Mouse (Mus musculus) small intestine, adult 2 months (tissue): Measurements from ENCODE around the gene Adamtsl3. TPM values are rescaled to one million over a fixed set of nuclear protein-coding genes. Genes with fewer than 3 reads are reported as not detected.

Experiments
- H3K27ac ChIP-seq: fragments of 200-500 bp; 2 replicates; pipeline ENCODE4 v1.5.1; 2012; ENCODE audit warnings: low read depth, low read length, control low read depth, inconsistent platforms; ENCODE audit not compliant: insufficient read depth
- H3K27me3 ChIP-seq: fragments of 200-500 bp; 2 replicates; pipeline ENCODE4 v1.6.1; 2012; ENCODE audit warnings: mild to moderate bottlenecking, moderate library complexity, low read length, inconsistent platforms; ENCODE audit not compliant: control insufficient read depth, insufficient read depth
- H3K36me3 ChIP-seq: fragments of 200-500 bp; 2 replicates; pipeline ENCODE4 v1.6.1; 2012; ENCODE audit warnings: mild to moderate bottlenecking, low read length, control low read depth, inconsistent platforms; ENCODE audit not compliant: control insufficient read depth, insufficient read depth
- H3K4me1 ChIP-seq: fragments of 200-500 bp; 2 replicates; pipeline ENCODE4 v1.6.1; 2012; ENCODE audit warnings: low read length, inconsistent platforms, mixed read lengths; ENCODE audit not compliant: control insufficient read depth, insufficient read depth, insufficient read length
- H3K4me3 ChIP-seq: fragments of 200-500 bp; 2 replicates; pipeline ENCODE4 v1.5.1; 2012; ENCODE audit warnings: low read depth, mild to moderate bottlenecking, control low read depth, inconsistent platforms, low read length, moderate library complexity
- CTCF ChIP-seq: fragments of 200-500 bp; IDR thresholded peaks from 2 replicates; pipeline ENCODE4 v1.5.1; 2012; ENCODE audit warnings: low read depth, mild to moderate bottlenecking, control low read depth, inconsistent platforms, low read length, moderate library complexity, mixed read lengths; ENCODE audit not compliant: insufficient replicate concordance, insufficient read length; ENCODE audit errors: extremely low read depth
- POLR2A ChIP-seq: fragments of 200-500 bp; IDR thresholded peaks from 2 replicates; pipeline ENCODE4 v1.6.1; 2012; ENCODE audit warnings: low read depth, mild to moderate bottlenecking, control low read depth, inconsistent platforms, low read length, moderate library complexity
- WGBS: fragments of 180-500 bp; shearing (Covaris S2); methylation state at CpG from one replicate; pipeline ENCODE4 v1.1.7; 2018; 5-methylcytosine and 5-hydroxymethylcytosine counted together
- polyA plus RNA-seq: library from polyadenylated mRNA; depleted of rRNA; stranded (reverse); fragments of >200 nt; gene quantifications from 2 replicates; pipeline ENCODE4 v1.2.3, GENCODE M21; 2012

The Adamtsl3 gene
- polyA plus RNA-seq, 1 experiment: 1.2 TPM

DNA sequence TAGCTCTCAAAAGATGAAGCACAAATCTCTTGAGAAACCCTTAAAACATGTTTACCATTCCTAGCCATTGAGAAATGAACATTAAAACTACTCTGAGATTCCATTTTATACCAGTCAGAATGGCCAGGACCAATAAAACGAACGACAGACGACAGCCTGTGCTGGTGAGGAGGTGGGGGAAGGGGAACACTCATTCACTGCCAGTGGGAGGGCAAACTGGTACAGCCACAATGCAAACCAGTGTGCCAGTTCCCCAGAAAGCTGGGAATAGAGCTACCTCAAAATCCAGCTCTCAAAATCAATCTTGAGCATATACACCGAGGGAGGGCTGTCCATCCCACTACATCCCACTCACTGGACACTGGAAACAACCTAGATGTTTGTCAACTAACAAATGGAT is 8.3 kb upstream of the Adamtsl3 start:
- H3K27me3 ChIP-seq: no peaks in the 10 kb centered on the region
- no peaks in the 10 kb centered on the region for H3K4me1 ChIP-seq
- WGBS: 45% methylated on average over 4 of the region's 4 CpGs
- no peak for TF ChIP-seq CTCF
- no peaks in the 10 kb centered on the region for H3K36me3 ChIP-seq
- H3K27ac ChIP-seq: no peak overlapping the region
- H3K4me3 ChIP-seq: no peak overlapping the region

DNA sequence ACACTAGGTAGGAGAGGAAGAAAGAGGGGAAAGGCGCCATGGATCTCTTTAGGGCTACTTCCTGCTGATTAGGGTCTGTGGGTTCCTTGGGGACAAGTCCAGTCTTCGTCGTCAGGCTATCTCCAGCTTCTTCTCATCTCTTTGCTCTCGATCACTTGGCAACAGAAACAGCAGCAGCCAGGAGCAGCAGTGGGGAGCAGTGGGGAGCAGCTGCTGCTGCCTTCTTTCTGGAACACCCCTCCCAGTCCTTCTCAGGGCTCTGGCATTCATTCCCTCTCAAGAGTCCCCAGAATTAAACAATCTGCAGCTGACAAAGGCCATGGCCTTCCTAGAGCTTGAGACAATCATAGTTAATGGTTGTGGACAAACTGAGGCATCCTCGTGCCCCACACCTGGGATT is 7.6 kb upstream of the Adamtsl3 start:
- Histone ChIP-seq H3K4me1 (no peaks in the 10 kb centered on the region), H3K27me3 (no peaks in the 10 kb centered on the region), H3K36me3 (no peaks in the 10 kb centered on the region), H3K4me3 (no peak overlapping the region), H3K27ac (no peak overlapping the region)
- WGBS: 56% methylated on average over 5 of the region's 5 CpGs
- TF ChIP-seq POLR2A: no peak
- no peak for TF ChIP-seq CTCF

DNA sequence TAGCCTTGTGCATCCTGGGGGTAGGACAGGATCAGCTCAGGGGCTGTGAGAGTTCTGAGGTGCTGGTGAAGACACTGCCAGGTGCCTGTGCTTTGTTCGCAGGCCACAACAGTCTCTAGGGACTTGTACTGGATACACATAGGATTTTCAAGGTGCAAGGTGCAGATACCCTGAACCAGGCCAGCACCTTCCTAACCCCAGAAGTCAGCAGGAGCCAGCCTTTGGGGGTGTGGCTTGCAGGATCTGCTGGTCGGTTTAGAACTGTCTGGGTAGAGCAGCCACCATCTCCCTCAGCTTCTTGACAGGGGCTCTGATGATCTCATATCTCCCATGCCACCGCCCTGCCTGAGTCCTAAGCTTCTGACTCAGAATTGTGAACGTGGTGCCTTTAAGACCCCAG is 5.7 kb upstream of the Adamtsl3 start:
- Histone ChIP-seq H3K4me3 (no peak overlapping the region), H3K27me3 (no peaks in the 10 kb centered on the region), H3K4me1 (no peaks in the 10 kb centered on the region), H3K27ac (no peak overlapping the region), H3K36me3 (no peaks in the 10 kb centered on the region)
- WGBS: 56% methylated on average over 4 of the region's 4 CpGs
- TF ChIP-seq CTCF (no peak), POLR2A (no peak)

DNA sequence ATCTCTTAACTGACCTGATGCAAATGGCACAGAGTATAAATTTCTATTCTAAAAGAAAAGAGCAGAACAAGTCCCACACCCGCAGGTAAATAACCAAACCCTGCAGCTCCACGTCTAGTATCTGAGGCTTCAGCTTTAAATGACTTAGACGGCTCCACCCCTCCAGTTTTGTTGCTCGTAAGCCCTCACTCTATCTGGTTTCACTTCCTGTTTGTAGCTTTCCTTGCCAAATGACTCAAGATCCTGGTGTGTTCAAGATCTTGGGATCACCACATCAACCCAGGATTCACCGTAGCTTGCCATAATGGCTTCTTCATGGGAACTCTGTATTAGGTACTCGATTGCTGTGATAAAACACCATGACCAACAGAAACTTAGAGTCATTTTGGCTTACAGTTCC is 4.6 kb upstream of the Adamtsl3 start:
- H3K4me1 ChIP-seq: no peaks in the 10 kb centered on the region
- H3K4me3 ChIP-seq: no peak overlapping the region
- H3K27ac ChIP-seq: no peak overlapping the region
- 51% methylated on average over 6 of the region's 6 CpGs for WGBS
- no peaks in the 10 kb centered on the region for H3K36me3 ChIP-seq
- H3K27me3 ChIP-seq: peaks cover 2% of the 10 kb centered on the region; the same call in 1 of the 2 replicates
- TF ChIP-seq POLR2A: no peak
- TF ChIP-seq CTCF: no peak

DNA sequence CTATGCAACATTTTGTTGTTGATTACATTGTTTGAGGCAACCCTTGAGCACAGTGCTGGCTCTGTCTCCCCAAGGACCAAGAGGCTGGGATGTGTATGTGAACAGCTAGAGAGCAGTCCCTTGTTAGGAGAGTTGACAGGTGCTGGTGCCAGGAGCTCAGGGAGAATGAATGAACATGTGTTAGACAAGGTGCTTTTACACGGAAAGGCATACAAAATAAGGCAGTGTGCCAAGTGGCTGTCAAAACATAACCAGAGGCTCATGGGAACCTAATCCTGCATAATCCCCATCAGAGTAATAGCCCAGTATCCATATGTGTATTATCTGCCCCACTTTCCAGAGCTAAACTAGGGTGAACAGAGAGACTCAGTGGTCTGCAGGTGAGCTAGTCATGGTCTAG is 1.5 kb upstream of the Adamtsl3 start:
- H3K36me3 ChIP-seq: no peaks in the 10 kb centered on the region
- no peak overlapping the region for H3K4me3 ChIP-seq
- WGBS: 42% methylated on average over 1 of the region's 1 CpGs
- no peak overlapping the region for H3K27ac ChIP-seq
- TF ChIP-seq CTCF (no peak), POLR2A (no peak)
- H3K4me1 ChIP-seq: no peaks in the 10 kb centered on the region
- H3K27me3 ChIP-seq: peaks cover 8% of the 10 kb centered on the region; the same call in 1 of the 2 replicates

DNA sequence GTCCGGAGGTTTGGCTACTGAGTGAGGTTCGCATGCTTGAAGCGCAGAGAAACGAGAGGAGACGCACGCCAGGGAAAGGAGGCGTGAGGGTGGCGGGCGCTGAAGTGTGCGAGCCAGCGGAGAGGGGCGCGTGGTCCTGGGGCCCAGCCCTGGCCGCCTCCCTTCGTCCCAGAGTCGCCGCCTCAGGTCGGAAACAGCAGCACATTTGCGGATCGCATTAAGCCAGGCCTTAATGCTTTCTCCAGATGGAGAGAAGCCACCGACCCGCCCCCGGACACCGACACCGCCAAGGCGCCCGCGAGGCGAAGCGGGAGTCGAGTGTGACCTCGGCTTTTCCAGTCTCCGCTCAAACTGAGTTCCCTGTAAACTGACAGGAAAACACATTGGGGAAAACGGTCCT is 638 bp downstream of the Adamtsl3 start:
- H3K36me3 ChIP-seq: no peaks in the 10 kb centered on the region
- peak overlapping the region; percentile 47 for H3K4me3 ChIP-seq
- no peak overlapping the region for H3K27ac ChIP-seq
- TF ChIP-seq CTCF: no peak
- no peak for TF ChIP-seq POLR2A
- H3K27me3 ChIP-seq: peaks cover 8% of the 10 kb centered on the region; the same call in 1 of the 2 replicates
- no peaks in the 10 kb centered on the region for H3K4me1 ChIP-seq
- WGBS: 5% methylated on average over 34 of the region's 34 CpGs

DNA sequence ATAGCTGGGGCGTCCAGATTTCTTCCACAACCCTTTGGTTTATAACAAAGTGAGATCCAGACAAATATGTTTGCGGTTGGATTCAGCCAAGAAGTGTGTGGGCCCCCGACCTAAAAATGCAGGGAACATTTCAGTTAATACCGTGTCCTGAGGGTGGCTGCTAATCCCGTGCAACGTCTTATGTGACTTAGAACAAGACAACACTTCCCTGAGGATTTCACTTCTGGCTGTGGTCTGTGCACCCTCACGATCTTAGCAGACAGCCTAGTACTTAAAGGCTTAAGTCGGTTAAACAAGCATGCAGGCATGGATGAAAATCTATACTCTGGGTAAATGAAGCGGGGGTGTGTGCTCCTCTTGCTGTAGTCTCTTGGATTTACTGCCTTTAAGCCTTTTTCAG is 2.6 kb downstream of the Adamtsl3 start:
- Histone ChIP-seq H3K27ac (no peak overlapping the region), H3K36me3 (no peaks in the 10 kb centered on the region), H3K4me1 (no peaks in the 10 kb centered on the region), H3K4me3 (no peak overlapping the region), H3K27me3 (peaks cover 8% of the 10 kb centered on the region; the same call in 1 of the 2 replicates)
- WGBS: 78% methylated on average over 9 of the region's 9 CpGs
- no peak for TF ChIP-seq POLR2A
- TF ChIP-seq CTCF: no peak

DNA sequence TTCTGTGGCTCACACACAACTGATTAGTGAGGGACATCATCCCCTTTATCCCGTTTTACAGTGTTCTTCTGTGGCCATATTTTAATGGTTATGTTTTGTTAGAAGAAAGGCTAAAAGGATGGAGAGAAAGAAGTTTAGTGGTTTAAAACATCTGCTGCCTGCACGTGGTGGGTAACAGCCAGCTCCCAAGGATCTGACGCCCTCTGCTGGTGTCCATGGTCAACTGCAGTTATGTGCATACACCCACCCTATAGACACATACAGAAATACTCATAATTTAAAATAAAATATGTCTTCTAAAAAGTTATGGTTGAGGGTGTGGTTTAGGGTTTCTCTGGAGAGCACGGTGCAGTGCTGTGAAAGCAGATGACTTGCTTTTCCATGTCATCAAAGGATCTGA is 3.0 kb downstream of the Adamtsl3 start:
- TF ChIP-seq CTCF: no peak
- no peak for TF ChIP-seq POLR2A
- Histone ChIP-seq H3K27ac (no peak overlapping the region), H3K4me3 (no peak overlapping the region), H3K27me3 (peaks cover 8% of the 10 kb centered on the region; the same call in 1 of the 2 replicates), H3K36me3 (no peaks in the 10 kb centered on the region), H3K4me1 (no peaks in the 10 kb centered on the region)
- 73% methylated on average over 4 of the region's 4 CpGs for WGBS
